Mouse (Mus musculus): Measurements from ENCODE around the gene Mycl.

DNA sequence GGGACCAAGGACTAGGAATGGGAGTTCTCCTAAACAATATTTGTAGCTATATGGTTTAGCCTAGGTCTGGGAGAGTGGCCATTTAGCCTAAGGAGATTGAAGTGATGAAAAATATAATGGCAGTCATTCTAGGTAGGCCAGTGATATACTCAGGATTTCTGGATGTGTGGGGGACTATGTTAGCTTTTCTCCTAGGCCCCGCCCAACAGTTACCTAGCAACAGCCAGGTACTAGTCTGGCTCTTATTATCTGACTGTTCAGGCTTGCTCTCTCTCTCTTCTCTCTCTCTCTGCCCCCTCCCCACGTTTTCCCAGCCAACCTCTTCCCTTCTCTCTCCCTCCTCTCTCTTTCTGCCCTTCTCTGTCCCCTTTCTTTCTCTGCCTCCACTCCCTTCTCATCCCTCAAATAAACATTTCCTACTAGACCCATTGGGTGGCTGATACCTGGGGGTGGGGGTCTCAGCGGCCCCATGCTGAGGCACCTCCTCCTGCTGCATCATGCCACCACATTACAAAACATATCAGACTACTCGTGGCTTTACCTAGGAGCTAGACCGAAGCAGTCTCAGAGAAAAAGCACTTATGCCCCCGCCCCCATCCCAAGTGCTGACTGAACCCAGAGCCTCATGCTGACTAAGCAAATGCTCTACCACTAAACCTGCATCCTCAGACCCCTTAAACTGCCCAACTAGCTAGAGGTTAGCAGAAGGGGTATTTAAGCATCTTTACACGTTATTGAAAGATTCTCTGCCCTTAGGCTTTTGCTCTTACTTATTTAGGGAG is 19.2 kb downstream of the Mycl start:
- TF ChIP-seq CTCF (conservative IDR thresholded peaks at IDR 0.05; ENCODE audit: insufficient read depth, insufficient read length, low read depth, low read length) (no peak), POLR2A (IDR thresholded peaks at IDR 0.05; ENCODE audit: low read depth, low read length) (no peak)
